Mouse (Mus musculus) embryo, embryonic 10.5 days (tissue): ENCODE measurements around the gene Epas1.
A peak's percentile ranks its signal among the peaks of the same experiment; 100 is the strongest.

Source experiments
- DNase-seq: peaks from one replicate; pipeline ENCODE4 v3.0.0-alpha.2; 2015; ENCODE audit warnings: low spot score

Epas1 gene

GRCm38 (mm10) chr17:86755581-86756195 is 2.2 kb downstream of the Epas1 start:
- peak; percentile 30 for DNase-seq

GRCm38 (mm10) chr17:86757621-86758020 is 4.1 kb downstream of the Epas1 start:
- DNase-seq, result no peak

GRCm38 (mm10) chr17:86761859-86762258 is 8.4 kb downstream of the Epas1 start:
- no peak for DNase-seq

GRCm38 (mm10) chr17:86762479-86763242 is 9.2 kb downstream of the Epas1 start:
- no peak for DNase-seq

GRCm38 (mm10) chr17:86765762-86766404 is 12.4 kb downstream of the Epas1 start:
- no peak for DNase-seq

GRCm38 (mm10) chr17:86766412-86766811 is 12.9 kb downstream of the Epas1 start:
- DNase-seq, result no peak

GRCm38 (mm10) chr17:86768596-86768995 is 15.1 kb downstream of the Epas1 start:
- no peak for DNase-seq

GRCm38 (mm10) chr17:86769330-86770211 is 16.1 kb downstream of the Epas1 start:
- peak; percentile 15 for DNase-seq

- DNase-seq, result no peak
These were observed 17.3 kb downstream of the Epas1 start for GRCm38 (mm10) chr17:86770848-86771247.

GRCm38 (mm10) chr17:86772035-86772434 is 18.5 kb downstream of the Epas1 start:
- DNase-seq, result no peak

- DNase-seq, result no peak
These were observed 19.6 kb downstream of the Epas1 start for GRCm38 (mm10) chr17:86772929-86773588.

GRCm38 (mm10) chr17:86776538-86776937 is 23.0 kb downstream of the Epas1 start:
- DNase-seq, result no peak

- DNase-seq, result no peak
These were observed 24.6 kb downstream of the Epas1 start for GRCm38 (mm10) chr17:86778147-86778546.

GRCm38 (mm10) chr17:86779191-86780130 is 26.0 kb downstream of the Epas1 start:
- DNase-seq, result no peak

- no peak for DNase-seq
These were observed 27.3 kb downstream of the Epas1 start for GRCm38 (mm10) chr17:86780708-86781318.

GRCm38 (mm10) chr17:86781755-86782400 is 28.4 kb downstream of the Epas1 start:
- no peak for DNase-seq

- DNase-seq, result no peak
These were observed 31.0 kb downstream of the Epas1 start for GRCm38 (mm10) chr17:86784405-86784977.

- no peak for DNase-seq
These were observed 32.1 kb downstream of the Epas1 start for GRCm38 (mm10) chr17:86785612-86786011.

GRCm38 (mm10) chr17:86786496-86786895 is 33.0 kb downstream of the Epas1 start:
- no peak for DNase-seq
